Mouse (Mus musculus) heart, postnatal 0 days (tissue): ENCODE measurements at regions not wholly inside any gene's neighbourhood (a gene's known extent, or its start where the extent isn't known, plus 50 kb on each side); places are given as distances from the start of the nearest gene placed in this dataset.

Experiments
- CTCF ChIP-seq: IDR thresholded peaks from 2 replicates; pipeline ENCODE4 v1.5.1; 2016; ENCODE audit warnings: antibody characterized with exemption, control low read depth, low read depth
- EP300 ChIP-seq: IDR thresholded peaks from 2 replicates; pipeline ENCODE4 v1.6.1; 2016; ENCODE audit warnings: antibody characterized with exemption, low read depth

- no peak for TF ChIP-seq EP300
- no peak for TF ChIP-seq CTCF
Measured at GRCm38 (mm10) chr5:119044548-119044947, 484.1 kb downstream of the Med13l start.
